Mouse (Mus musculus) midbrain, embryonic 16.5 days (tissue): ENCODE results near the gene Wscd2. TPM values are rescaled to one million over a fixed set of nuclear protein-coding genes. Genes with fewer than 3 reads are reported as not detected.

Experiments used
- ATAC-seq: fragments of 200-750 bp; cut with Nextera tagmentation; 2 replicates; pipeline ENCODE4 v1.8.0; 2017; ENCODE audit warnings: moderate TSS enrichment
- H3K27ac ChIP-seq: fragments of 300-500 bp; sonication (generic); 2 replicates; pipeline ENCODE4 v1.5.1; 2014; ENCODE audit warnings: mild to moderate bottlenecking, low read length, mixed read lengths
- H3K27me3 ChIP-seq: fragments of 300-500 bp; sonication (generic); 2 replicates; pipeline ENCODE4 v1.6.1; 2014; ENCODE audit warnings: low read depth, low read length, mixed read lengths; ENCODE audit not compliant: control insufficient read depth, insufficient read depth
- H3K36me3 ChIP-seq: fragments of 300-500 bp; sonication (generic); 2 replicates; pipeline ENCODE4 v1.6.1; 2014; ENCODE audit warnings: mild to moderate bottlenecking, low read length, moderate library complexity, mixed read lengths; ENCODE audit not compliant: control insufficient read depth, insufficient read depth
- H3K4me1 ChIP-seq: fragments of 300-500 bp; sonication (generic); 2 replicates; pipeline ENCODE4 v1.6.1; 2014; ENCODE audit warnings: mild to moderate bottlenecking, low read length, mixed read lengths; ENCODE audit not compliant: control insufficient read depth, insufficient read depth
- H3K4me2 ChIP-seq: fragments of 300-500 bp; sonication (generic); 2 replicates; pipeline ENCODE4 v1.6.1; 2014; ENCODE audit warnings: mild to moderate bottlenecking, low read length, mixed read lengths
- H3K4me3 ChIP-seq: fragments of 300-500 bp; sonication (generic); 2 replicates; pipeline ENCODE4 v1.5.1; 2014; ENCODE audit warnings: low read depth, mild to moderate bottlenecking, low read length, moderate library complexity, mixed read lengths
- H3K9ac ChIP-seq: fragments of 300-500 bp; sonication (generic); 2 replicates; pipeline ENCODE4 v1.6.1; 2014; ENCODE audit warnings: low read depth, low read length, mixed read lengths
- H3K9me3 ChIP-seq: fragments of 300-500 bp; sonication (generic); replicated peaks from 2 replicates; pipeline ENCODE4 v1.6.1; 2014; ENCODE audit warnings: mild to moderate bottlenecking, low read length, mixed read lengths; ENCODE audit not compliant: control insufficient read depth, poor library complexity, severe bottlenecking
- WGBS: fragments of 180-500 bp; shearing (Covaris S2); extraction: QIAGEN DNeasy Blood & Tissue Kit; methylation state at CpG from one replicate; pipeline ENCODE4 v1.1.7; 2014; 5-methylcytosine and 5-hydroxymethylcytosine counted together
- polyA plus RNA-seq: library from polyadenylated mRNA; unstranded; fragments of >200 nt; fragmentation: Nextera tagmentation; extraction: Ambion mirVana; gene quantifications from 2 replicates; pipeline ENCODE4 v1.2.1, GENCODE M21; 2015

Wscd2 gene
- polyA plus RNA-seq, 1 experiment from 2014 or later: 16.1 TPM

- H3K9me3 ChIP-seq: no peaks in the 10 kb centered on the region
- 1% methylated on average over 53 of the region's 63 CpGs for WGBS
Observed at GRCm38 (mm10) chr5:113490467-113491260, 531 bp downstream of the Wscd2 start.

GRCm38 (mm10) chr5:113491552-113491951 is 1.4 kb downstream of the Wscd2 start:
- Histone ChIP-seq H3K27ac (no peak overlapping the region), H3K4me1 (peaks cover 24% of the 10 kb centered on the region), H3K9ac (peak overlapping the region; percentile 89), H3K4me3 (peak overlapping the region; percentile 71), H3K36me3 (no peaks in the 10 kb centered on the region), H3K27me3 (no peaks in the 10 kb centered on the region), H3K9me3 (no peaks in the 10 kb centered on the region), H3K4me2 (peak overlapping the region; percentile 74)
- WGBS: 69% methylated on average over 4 of the region's 4 CpGs
- ATAC-seq: no peak

More at GRCm38 (mm10) chr5:113490467-113491260, 531 bp downstream of the Wscd2 start:
- no peaks in the 10 kb centered on the region for H3K36me3 ChIP-seq
- peak; percentile 86 for ATAC-seq
- H3K4me3 ChIP-seq: peak overlapping the region; percentile 71
- peak overlapping the region; percentile 76 for H3K27ac ChIP-seq
- peak overlapping the region; percentile 74 for H3K4me2 ChIP-seq
- H3K27me3 ChIP-seq: no peaks in the 10 kb centered on the region
- H3K9ac ChIP-seq: peak overlapping the region; percentile 89
- peaks cover 24% of the 10 kb centered on the region for H3K4me1 ChIP-seq

- peak overlapping the region; percentile 71 for H3K4me3 ChIP-seq
- no peaks in the 10 kb centered on the region for H3K9me3 ChIP-seq
- no peak for ATAC-seq
- H3K36me3 ChIP-seq: no peaks in the 10 kb centered on the region
- no peaks in the 10 kb centered on the region for H3K27me3 ChIP-seq
- H3K27ac ChIP-seq: no peak overlapping the region; the same call in 1 of the 2 replicates
- WGBS: 77% methylated on average over 3 of the region's 3 CpGs
- peak overlapping the region; percentile 89 for H3K9ac ChIP-seq
- peaks cover 24% of the 10 kb centered on the region for H3K4me1 ChIP-seq
- H3K4me2 ChIP-seq: peak overlapping the region; percentile 74
Observed at GRCm38 (mm10) chr5:113491988-113492387, 1.9 kb downstream of the Wscd2 start.

GRCm38 (mm10) chr5:113492417-113493035 is 2.4 kb downstream of the Wscd2 start:
- Histone ChIP-seq H3K27ac (peak overlapping the region; percentile 67), H3K36me3 (no peaks in the 10 kb centered on the region), H3K27me3 (no peaks in the 10 kb centered on the region), H3K9ac (peak overlapping the region; percentile 61), H3K4me1 (peaks cover 24% of the 10 kb centered on the region), H3K4me2 (peak overlapping the region; percentile 74), H3K9me3 (no peaks in the 10 kb centered on the region), H3K4me3 (peak overlapping the region; percentile 38)
- 0 out of 2 replicates have a peak, but pooled peaks have one; percentile 15 for ATAC-seq
- WGBS: 4% methylated on average over 7 of the region's 7 CpGs

- H3K9me3 ChIP-seq: no peaks in the 10 kb centered on the region
- H3K4me3 ChIP-seq: no peak overlapping the region
- H3K4me2 ChIP-seq: peak overlapping the region; percentile 74
- no peaks in the 10 kb centered on the region for H3K36me3 ChIP-seq
- H3K9ac ChIP-seq: peak overlapping the region; percentile 36
- 68% methylated on average over 8 of the region's 8 CpGs for WGBS
- H3K27ac ChIP-seq: no peak overlapping the region
- peaks cover 24% of the 10 kb centered on the region for H3K4me1 ChIP-seq
- no peaks in the 10 kb centered on the region for H3K27me3 ChIP-seq
- no peak for ATAC-seq
Observed at GRCm38 (mm10) chr5:113493997-113494396, 3.9 kb downstream of the Wscd2 start.

GRCm38 (mm10) chr5:113496926-113497325 is 6.8 kb downstream of the Wscd2 start:
- Histone ChIP-seq H3K27me3 (no peaks in the 10 kb centered on the region), H3K36me3 (no peaks in the 10 kb centered on the region), H3K4me3 (no peak overlapping the region), H3K4me1 (peaks cover 21% of the 10 kb centered on the region), H3K9ac (no peak overlapping the region), H3K4me2 (no peak overlapping the region), H3K9me3 (no peaks in the 10 kb centered on the region), H3K27ac (no peak overlapping the region)
- ATAC-seq: no peak
- 56% methylated on average over 3 of the region's 3 CpGs for WGBS

- Histone ChIP-seq H3K27ac (no peak overlapping the region), H3K9me3 (no peaks in the 10 kb centered on the region), H3K4me2 (no peak overlapping the region), H3K4me1 (peaks cover 17% of the 10 kb centered on the region), H3K9ac (no peak overlapping the region), H3K36me3 (no peaks in the 10 kb centered on the region), H3K4me3 (no peak overlapping the region), H3K27me3 (no peaks in the 10 kb centered on the region)
- ATAC-seq: no peak
- WGBS: 88% methylated on average over 11 of the region's 11 CpGs
Observed at GRCm38 (mm10) chr5:113499421-113499820, 9.3 kb downstream of the Wscd2 start.

GRCm38 (mm10) chr5:113503276-113503675 is 13.1 kb downstream of the Wscd2 start:
- H3K27me3 ChIP-seq: no peaks in the 10 kb centered on the region
- WGBS: 4% methylated on average over 10 of the region's 10 CpGs
- no peaks in the 10 kb centered on the region for H3K36me3 ChIP-seq
- H3K9ac ChIP-seq: peak overlapping the region; percentile 65
- H3K27ac ChIP-seq: peak overlapping the region; percentile 60
- H3K4me2 ChIP-seq: peak overlapping the region; percentile 34; the same call in 1 of the 2 replicates
- no peak for ATAC-seq
- no peaks in the 10 kb centered on the region for H3K9me3 ChIP-seq
- H3K4me3 ChIP-seq: no peak overlapping the region
- peaks cover 27% of the 10 kb centered on the region; the same call in 1 of the 2 replicates for H3K4me1 ChIP-seq

GRCm38 (mm10) chr5:113504654-113505053 is 14.5 kb downstream of the Wscd2 start:
- no peak overlapping the region for H3K4me2 ChIP-seq
- H3K9me3 ChIP-seq: no peaks in the 10 kb centered on the region
- no peak for ATAC-seq
- WGBS: 19% methylated on average over 4 of the region's 4 CpGs
- H3K9ac ChIP-seq: no peak overlapping the region
- no peaks in the 10 kb centered on the region for H3K36me3 ChIP-seq
- peaks cover 27% of the 10 kb centered on the region; the same call in 1 of the 2 replicates for H3K4me1 ChIP-seq
- peak overlapping the region; percentile 68 for H3K27ac ChIP-seq
- H3K4me3 ChIP-seq: no peak overlapping the region
- no peaks in the 10 kb centered on the region for H3K27me3 ChIP-seq
